Mouse (Mus musculus): ENCODE measurements at regions not wholly inside any gene's neighbourhood (a gene's known extent, or its start where the extent isn't known, plus 50 kb on each side); places are given as distances from the start of the nearest gene placed in this dataset.

- no peak for DNase-seq
These were observed 216.8 kb upstream of the Aco1 start for GRCm38 (mm10) chr4:39926021-39926591.

GRCm38 (mm10) chr4:39926594-39926993, 216.3 kb upstream of the Aco1 start:
- DNase-seq = no peak

GRCm38 (mm10) chr4:39928491-39928890, 214.4 kb upstream of the Aco1 start:
- DNase-seq = no peak

GRCm38 (mm10) chr4:39934025-39934708, 208.7 kb upstream of the Aco1 start:
- no peak for DNase-seq

- no peak for DNase-seq
These were observed 184.2 kb upstream of the Aco1 start for GRCm38 (mm10) chr4:39958687-39959086.

- DNase-seq = no peak
These were observed 174.9 kb upstream of the Aco1 start for GRCm38 (mm10) chr4:39967938-39968337.

- DNase-seq = no peak
These were observed 151.5 kb upstream of the Aco1 start for GRCm38 (mm10) chr4:39991358-39991757.

GRCm38 (mm10) chr4:39991851-39992250, 151.0 kb upstream of the Aco1 start:
- DNase-seq = no peak

- no peak for DNase-seq
These were observed 144.0 kb upstream of the Aco1 start for GRCm38 (mm10) chr4:39998771-39999422.

GRCm38 (mm10) chr4:40014666-40015065, 128.2 kb upstream of the Aco1 start:
- DNase-seq = peak; percentile 65 to 77

GRCm38 (mm10) chr4:40016856-40017255, 126.0 kb upstream of the Aco1 start:
- DNase-seq = no peak

- DNase-seq = peak in 1 of 2 experiments; percentile 8
These were observed 124.7 kb upstream of the Aco1 start for GRCm38 (mm10) chr4:40018208-40018607.

- no peak for DNase-seq
These were observed 111.5 kb upstream of the Aco1 start for GRCm38 (mm10) chr4:40031361-40031760.

- no peak for DNase-seq
These were observed 95.0 kb upstream of the Aco1 start for GRCm38 (mm10) chr4:40047846-40048245.

GRCm38 (mm10) chr4:40049086-40049485, 93.8 kb upstream of the Aco1 start:
- DNase-seq = no peak

- no peak for DNase-seq
These were observed 91.0 kb upstream of the Aco1 start for GRCm38 (mm10) chr4:40051848-40052247.

- no peak for DNase-seq
These were observed 89.5 kb upstream of the Aco1 start for GRCm38 (mm10) chr4:40053391-40053790.

GRCm38 (mm10) chr4:40063751-40064456, 79.0 kb upstream of the Aco1 start:
- no peak for DNase-seq

GRCm38 (mm10) chr4:40064457-40064836, 78.4 kb upstream of the Aco1 start:
- DNase-seq = peak in 1 of 2 experiments; percentile 2

GRCm38 (mm10) chr4:40070959-40071634, 71.8 kb upstream of the Aco1 start:
- DNase-seq = no peak

- DNase-seq = no peak
These were observed 61.8 kb upstream of the Aco1 start for GRCm38 (mm10) chr4:40081035-40081434.

GRCm38 (mm10) chr4:40090295-40090694, 52.6 kb upstream of the Aco1 start:
- DNase-seq = no peak
